Mouse (Mus musculus) forebrain, embryonic 16.5 days (tissue): ENCODE data around the gene Gm8180. TPM values are rescaled to one million over a fixed set of nuclear protein-coding genes. Genes with fewer than 3 reads are reported as not detected.
"Not testable (repeated sequence)": the region's sequence is repeated elsewhere in the genome, so short reads cannot be mapped to it uniquely, and the experiment has no call there.

Source experiments
- ATAC-seq: fragments of 200-750 bp; cut with Nextera tagmentation; 2 replicates; pipeline ENCODE4 v1.8.0; 2017; ENCODE audit warnings: mild to moderate bottlenecking, moderate library complexity
- H3K27ac ChIP-seq: fragments of 300-500 bp; sonication (generic); 2 replicates; pipeline ENCODE4 v1.5.1; 2014; ENCODE audit warnings: low read length, control low read depth
- H3K27me3 ChIP-seq: fragments of 300-500 bp; sonication (generic); replicated peaks from 2 replicates; pipeline ENCODE4 v1.6.1; 2014; ENCODE audit warnings: low read length; ENCODE audit not compliant: control insufficient read depth, insufficient read depth
- H3K36me3 ChIP-seq: fragments of 300-500 bp; sonication (generic); 2 replicates; pipeline ENCODE4 v1.6.1; 2014; ENCODE audit not compliant: control insufficient read depth, insufficient read depth
- H3K4me1 ChIP-seq: fragments of 300-500 bp; sonication (generic); replicated peaks from 2 replicates; pipeline ENCODE4 v1.6.1; 2014; ENCODE audit warnings: low read length; ENCODE audit not compliant: control insufficient read depth, insufficient read depth
- H3K4me2 ChIP-seq: fragments of 300-500 bp; sonication (generic); 2 replicates; pipeline ENCODE4 v1.6.1; 2014; ENCODE audit warnings: mild to moderate bottlenecking, low read length, control low read depth
- H3K4me3 ChIP-seq: fragments of 300-500 bp; sonication (generic); replicated peaks from 2 replicates; pipeline ENCODE4 v1.5.1; 2014; ENCODE audit warnings: mild to moderate bottlenecking, low read length, control low read depth
- H3K9ac ChIP-seq: fragments of 300-500 bp; sonication (generic); replicated peaks from 2 replicates; pipeline ENCODE4 v1.6.1; 2014; ENCODE audit warnings: low read depth, low read length, control low read depth
- H3K9me3 ChIP-seq: fragments of 300-500 bp; sonication (generic); 2 replicates; pipeline ENCODE4 v1.6.1; 2016; ENCODE audit warnings: low read length; ENCODE audit not compliant: control insufficient read depth
- WGBS: fragments of 180-500 bp; shearing (Covaris S2); extraction: QIAGEN DNeasy Blood & Tissue Kit; methylation state at CpG from one replicate; pipeline ENCODE4 v1.1.7; 2014; 5-methylcytosine and 5-hydroxymethylcytosine counted together
- polyA plus RNA-seq: library from polyadenylated mRNA; unstranded; fragments of >200 nt; fragmentation: Nextera tagmentation; extraction: Ambion mirVana; gene quantifications from 2 replicates; pipeline ENCODE4 v1.2.1, GENCODE M21; 2015

The Gm8180 gene
- polyA plus RNA-seq, 1 experiment from 2014 or later = not detected

DNA sequence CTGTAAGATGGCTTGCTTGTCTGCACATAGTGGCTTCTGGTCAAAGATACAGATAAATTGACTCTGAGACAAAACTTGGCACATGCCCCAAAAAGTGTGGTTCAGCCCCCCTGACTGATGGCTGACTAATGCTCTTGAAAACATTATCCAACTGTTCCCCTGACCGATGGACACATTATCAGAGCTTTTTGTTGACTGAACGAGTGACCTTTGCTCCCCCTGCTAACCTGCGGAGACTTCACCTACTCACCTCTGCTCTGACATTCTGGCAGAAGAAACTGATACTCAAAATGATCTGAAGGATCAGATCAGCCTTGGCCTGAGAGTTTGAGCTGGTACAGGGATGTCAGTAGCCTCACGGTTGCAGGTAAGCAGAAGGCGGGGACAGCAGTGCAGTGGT lies 9.3 kb upstream of the Gm8180 start:
- not testable (repeated sequence) for H3K36me3 ChIP-seq, H3K27me3 ChIP-seq, H3K4me3 ChIP-seq, H3K4me1 ChIP-seq, H3K27ac ChIP-seq, H3K9ac ChIP-seq, H3K4me2 ChIP-seq, H3K9me3 ChIP-seq, ATAC-seq
- 91% methylated on average over 5 of the region's 5 CpGs for WGBS

DNA sequence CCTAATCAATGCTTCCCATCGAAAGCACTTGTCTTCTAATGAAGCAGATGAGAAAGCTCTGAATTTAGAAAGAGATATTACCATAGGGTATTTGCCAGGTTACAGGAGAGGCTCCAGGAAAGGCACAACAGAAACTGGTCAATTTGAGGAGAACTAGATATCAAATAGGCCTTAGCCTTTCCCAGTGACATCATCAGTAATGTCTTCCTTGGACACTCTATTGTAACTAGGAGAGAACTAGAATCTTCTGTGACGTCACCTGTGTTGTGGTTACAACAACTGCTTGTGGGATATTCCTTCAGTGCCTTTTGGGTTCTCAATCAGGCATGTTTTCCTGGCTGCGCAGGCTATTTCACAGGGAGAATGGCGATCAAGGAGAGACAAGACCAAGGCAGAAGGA lies 37.0 kb downstream of the Gm8180 start, which contains the start of gene Gm6526:
Gene Gm6526, plus strand, starts transcription at position 301 of the 400 bp plus-strand sequence.
- H3K4me2 ChIP-seq, H3K4me1 ChIP-seq, H3K36me3 ChIP-seq, ATAC-seq, H3K4me3 ChIP-seq, H3K9ac ChIP-seq, H3K9me3 ChIP-seq, H3K27ac ChIP-seq, H3K27me3 ChIP-seq: not testable (repeated sequence)
- 88% methylated on average over 4 of the region's 4 CpGs for WGBS

Other genes starting within 250 kb of the Gm8180 start
- gene Gm5799, start 241.2 kb downstream of the Gm8180 start, polyA plus RNA-seq = not detected in 2 replicates
- gene Gm17654, start 205.6 kb downstream of the Gm8180 start, polyA plus RNA-seq = not detected in 2 replicates
- gene Gm10375, start 176.7 kb downstream of the Gm8180 start, polyA plus RNA-seq = not detected in 2 replicates
- not detected in 2 replicates for gene Gm8165, start 107.5 kb downstream of the Gm8180 start, polyA plus RNA-seq
- 0.42 and 0.48 TPM in 2 replicates for gene Gm7324, start 86.9 kb downstream of the Gm8180 start, polyA plus RNA-seq
- gene Gm16506, start 57.3 kb downstream of the Gm8180 start, polyA plus RNA-seq = not detected in 2 replicates
- not detected in 2 replicates for gene Gm6526, start 36.9 kb downstream of the Gm8180 start, polyA plus RNA-seq
- gene Ear1, start 90.8 kb upstream of the Gm8180 start, polyA plus RNA-seq = not detected in 2 replicates
- gene Ear10, start 138.8 kb upstream of the Gm8180 start, polyA plus RNA-seq = not detected in 2 replicates
- 4.8 and 4.9 TPM in 2 replicates for gene Gm8113, start 140.6 kb upstream of the Gm8180 start, polyA plus RNA-seq
- not detected in 2 replicates for gene Ang5, start 172.3 kb upstream of the Gm8180 start, polyA plus RNA-seq
- gene Ang6, start 217.5 kb upstream of the Gm8180 start, polyA plus RNA-seq = not detected in 2 replicates